Mouse (Mus musculus) forebrain, embryonic 11.5 days (tissue): ENCODE results near the gene Rab6b. TPM values are rescaled to one million over a fixed set of nuclear protein-coding genes. Genes with fewer than 3 reads are reported as not detected.

ENCODE experiments used
- ATAC-seq: fragments of 200-750 bp; cut with Nextera tagmentation; replicated peaks from 2 replicates; pipeline ENCODE4 v1.8.0; 2017; ENCODE audit warnings: moderate TSS enrichment; ENCODE audit not compliant: low FRiP score
- DNase-seq: peaks from one replicate; pipeline ENCODE4 v3.0.0-alpha.2; 2017; ENCODE audit warnings: low spot score
- H3K27ac ChIP-seq: fragments of 300-500 bp; sonication (generic); 2 replicates; pipeline ENCODE4 v1.5.1; 2014; ENCODE audit warnings: low read depth, low read length
- H3K27me3 ChIP-seq: fragments of 300-500 bp; sonication (generic); 2 replicates; pipeline ENCODE4 v1.6.1; 2014; ENCODE audit warnings: mild to moderate bottlenecking, low read length, mixed read lengths; ENCODE audit not compliant: control insufficient read depth, insufficient read depth
- H3K36me3 ChIP-seq: fragments of 300-500 bp; sonication (generic); 2 replicates; pipeline ENCODE4 v1.6.1; 2014; ENCODE audit warnings: mild to moderate bottlenecking, low read length, moderate library complexity, mixed read lengths; ENCODE audit not compliant: control insufficient read depth, insufficient read depth
- H3K4me1 ChIP-seq: fragments of 300-500 bp; sonication (generic); replicated peaks from 2 replicates; pipeline ENCODE4 v1.6.1; 2014; ENCODE audit warnings: low read length, mixed read lengths; ENCODE audit not compliant: control insufficient read depth, insufficient read depth
- H3K4me2 ChIP-seq: fragments of 300-500 bp; sonication (generic); 2 replicates; pipeline ENCODE4 v1.6.1; 2014; ENCODE audit warnings: low read depth, mild to moderate bottlenecking, low read length, moderate library complexity, mixed read lengths; ENCODE audit not compliant: severe bottlenecking
- H3K4me3 ChIP-seq: fragments of 300-500 bp; sonication (generic); 2 replicates; pipeline ENCODE4 v1.5.1; 2014; ENCODE audit warnings: low read depth, low read length
- H3K9ac ChIP-seq: fragments of 300-500 bp; sonication (generic); 2 replicates; pipeline ENCODE4 v1.6.1; 2014; ENCODE audit warnings: low read length
- H3K9me3 ChIP-seq: fragments of 300-500 bp; sonication (generic); 2 replicates; pipeline ENCODE4 v1.6.1; 2016; ENCODE audit warnings: low read length, mixed read lengths; ENCODE audit not compliant: control insufficient read depth
- WGBS: fragments of 180-500 bp; shearing (Covaris S2); extraction: QIAGEN DNeasy Blood & Tissue Kit; methylation state at CpG from one replicate; pipeline ENCODE4 v1.1.7; 2014; 5-methylcytosine and 5-hydroxymethylcytosine counted together
- polyA plus RNA-seq: library from polyadenylated mRNA; unstranded; fragments of >200 nt; fragmentation: Nextera tagmentation; extraction: Ambion mirVana; gene quantifications from 2 replicates; pipeline ENCODE4 v1.2.1, GENCODE M21; 2014

Gene Rab6b
- polyA plus RNA-seq: 12.5 and 13.6 TPM in 2 replicates

DNA sequence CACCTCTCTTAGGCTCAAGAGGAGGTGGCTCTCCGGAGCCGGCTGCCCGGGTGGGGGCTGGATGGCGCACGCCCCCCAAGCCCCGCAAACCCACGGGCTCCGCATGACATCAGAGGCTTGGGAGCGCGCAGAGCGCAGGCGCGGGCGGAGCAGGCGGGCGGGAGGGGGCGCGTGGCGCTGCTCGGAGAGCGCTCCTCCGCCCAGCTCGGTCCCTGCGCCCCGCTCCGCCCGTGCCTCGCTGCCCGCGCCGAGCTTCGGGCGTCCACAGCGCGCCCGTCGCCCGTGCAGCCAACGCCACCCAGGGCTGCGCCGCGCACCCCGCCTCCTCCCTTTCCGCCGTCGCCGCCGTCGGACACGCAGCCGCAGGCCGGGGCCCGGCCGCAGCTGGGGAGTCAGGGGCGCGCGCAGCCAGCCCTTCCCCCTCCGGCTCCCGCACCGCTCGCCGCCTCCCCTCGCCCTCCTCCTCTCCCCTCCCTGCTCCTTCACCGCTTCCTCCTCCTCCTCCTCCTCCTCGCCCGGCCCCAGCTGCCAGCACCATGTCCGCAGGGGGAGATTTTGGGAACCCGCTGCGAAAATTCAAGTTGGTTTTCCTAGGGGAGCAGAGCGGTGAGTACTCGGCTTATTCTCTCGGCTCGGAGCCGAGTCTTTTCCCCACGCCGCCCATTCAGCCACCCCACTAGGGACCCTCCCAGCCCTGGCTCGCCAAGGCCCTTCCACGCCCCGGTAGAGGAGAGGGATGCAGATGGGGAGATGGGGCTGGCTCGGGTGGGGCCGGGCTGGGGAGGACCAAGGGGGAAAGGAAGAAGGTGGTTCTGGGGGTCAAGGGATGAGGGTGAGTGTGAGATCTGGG, at the start of gene Rab6b:
Gene Rab6b, plus strand, starts transcription at position 167 of the 850 bp plus-strand sequence.
- Histone ChIP-seq H3K9me3 (no peaks in the 10 kb centered on the region), H3K27ac (peak within 1 kb of the TSS; percentile 68), H3K36me3 (no peaks in the 10 kb centered on the region), H3K9ac (peak within 1 kb of the TSS; percentile 75), H3K4me3 (peak within 1 kb of the TSS; percentile 74), H3K4me2 (peak within 1 kb of the TSS; percentile 82), H3K4me1 (peaks cover 11% of the 10 kb centered on the region), H3K27me3 (peaks cover 6% of the 10 kb centered on the region)
- WGBS: under 1% methylated on average over 72 of the region's 81 CpGs
- DNase-seq (peak; percentile 84), ATAC-seq (peak; percentile 76)

DNA sequence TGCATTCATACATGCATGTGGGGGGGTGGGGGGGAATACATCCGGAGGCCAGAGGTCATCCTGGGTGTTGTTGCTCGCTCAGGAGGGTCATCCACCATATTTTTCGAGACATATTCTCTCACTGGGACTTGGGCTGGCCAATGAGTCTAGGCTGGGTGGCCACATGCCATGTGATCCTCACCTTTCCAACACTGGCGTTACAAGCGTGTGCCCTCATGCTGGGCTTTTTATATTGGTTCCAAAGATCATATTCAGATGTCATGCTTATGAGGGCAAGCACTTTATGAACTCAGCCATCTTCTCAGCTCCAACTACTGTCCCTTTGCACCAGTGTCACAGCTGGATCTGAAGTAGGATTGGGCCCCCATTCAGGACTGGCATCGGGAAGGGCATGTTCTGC, 48.0 kb upstream of the Rab6b start:
- H3K4me3 ChIP-seq: no peak overlapping the region
- no peak overlapping the region for H3K27ac ChIP-seq
- H3K4me2 ChIP-seq: no peak overlapping the region
- H3K36me3 ChIP-seq: no peaks in the 10 kb centered on the region
- H3K27me3 ChIP-seq: no peaks in the 10 kb centered on the region
- 93% methylated on average over 6 of the region's 6 CpGs for WGBS
- H3K9ac ChIP-seq: no peak overlapping the region
- H3K4me1 ChIP-seq: no peaks in the 10 kb centered on the region
- ATAC-seq (no peak), DNase-seq (no peak)
- H3K9me3 ChIP-seq: no peaks in the 10 kb centered on the region

DNA sequence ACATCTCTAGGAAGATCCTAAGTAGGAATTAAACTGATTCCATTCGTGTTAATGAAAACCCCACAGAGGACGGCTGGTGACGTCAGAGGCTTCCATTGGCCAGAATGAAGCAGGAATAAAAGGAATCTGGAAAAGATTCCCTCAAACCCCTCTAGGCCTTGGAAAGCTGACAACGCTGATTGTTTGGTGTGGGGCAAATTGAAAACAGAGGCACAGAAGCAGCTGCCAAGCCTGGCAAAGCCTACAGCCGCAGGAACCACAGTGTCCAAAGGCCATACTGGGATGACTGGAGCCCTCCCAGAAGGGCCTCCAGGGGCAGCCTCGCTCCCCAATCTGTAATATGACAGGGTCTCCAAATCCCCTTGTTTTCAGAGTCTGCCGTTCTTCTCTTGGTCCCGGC, 44.7 kb upstream of the Rab6b start:
- Histone ChIP-seq H3K27me3 (no peaks in the 10 kb centered on the region), H3K4me3 (no peak overlapping the region), H3K4me2 (no peak overlapping the region), H3K4me1 (no peaks in the 10 kb centered on the region), H3K36me3 (no peaks in the 10 kb centered on the region), H3K9me3 (no peaks in the 10 kb centered on the region), H3K9ac (no peak overlapping the region), H3K27ac (no peak overlapping the region)
- no peak for DNase-seq
- 72% methylated on average over 8 of the region's 8 CpGs for WGBS
- no peak for ATAC-seq

DNA sequence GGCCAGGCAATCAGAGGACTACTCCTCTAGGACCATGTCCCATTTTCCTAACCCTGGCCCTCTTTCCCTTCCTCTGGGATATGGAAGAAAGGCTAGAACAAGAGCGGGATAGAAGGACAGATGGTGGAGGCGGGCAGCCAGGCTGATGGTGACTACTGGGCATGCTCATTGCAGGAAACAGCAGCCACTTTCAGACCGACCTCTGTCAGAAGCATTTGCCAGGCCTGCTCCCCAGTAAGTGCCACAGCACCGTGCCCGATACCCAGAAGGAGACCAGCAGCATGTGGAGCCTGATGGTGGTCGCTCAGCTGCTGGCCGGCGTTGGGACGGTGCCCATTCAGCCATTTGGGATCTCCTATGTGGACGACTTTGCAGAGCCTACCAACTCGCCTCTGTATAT, 43.9 kb upstream of the Rab6b start:
- DNase-seq: no peak
- H3K27ac ChIP-seq: no peak overlapping the region
- 92% methylated on average over 11 of the region's 11 CpGs for WGBS

DNA sequence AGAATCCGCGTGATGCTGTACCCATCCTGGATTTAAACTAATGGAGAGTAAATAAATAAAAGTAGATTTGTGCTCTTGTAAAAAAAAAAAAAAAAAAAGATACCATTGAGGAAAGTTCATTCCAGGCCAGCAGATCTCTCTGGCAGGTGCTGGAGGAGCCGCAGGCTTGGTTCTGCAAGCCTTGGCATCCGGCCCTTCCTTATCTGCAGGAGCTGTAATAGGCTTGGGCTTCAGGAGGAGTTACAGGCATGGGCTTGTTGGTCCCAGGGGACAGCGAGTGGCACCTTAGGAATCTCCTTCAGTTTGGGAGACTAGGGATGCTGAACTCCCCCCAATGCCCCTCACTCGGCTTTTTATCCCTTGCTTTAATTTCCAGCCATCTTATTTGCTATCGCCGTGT, 42.8 kb upstream of the Rab6b start:
- Histone ChIP-seq H3K36me3 (no peaks in the 10 kb centered on the region), H3K9me3 (no peaks in the 10 kb centered on the region), H3K27me3 (no peaks in the 10 kb centered on the region), H3K4me2 (no peak overlapping the region), H3K4me1 (no peaks in the 10 kb centered on the region), H3K27ac (no peak overlapping the region), H3K4me3 (no peak overlapping the region), H3K9ac (no peak overlapping the region)
- DNase-seq: no peak
- WGBS: 92% methylated on average over 8 of the region's 8 CpGs
- no peak for ATAC-seq

More for the DNA sequence above, 43.9 kb upstream of the Rab6b start:
- Histone ChIP-seq H3K4me3 (no peak overlapping the region), H3K4me2 (no peak overlapping the region), H3K27me3 (no peaks in the 10 kb centered on the region), H3K9ac (no peak overlapping the region), H3K4me1 (no peaks in the 10 kb centered on the region), H3K9me3 (no peaks in the 10 kb centered on the region), H3K36me3 (no peaks in the 10 kb centered on the region)
- ATAC-seq: no peak

DNA sequence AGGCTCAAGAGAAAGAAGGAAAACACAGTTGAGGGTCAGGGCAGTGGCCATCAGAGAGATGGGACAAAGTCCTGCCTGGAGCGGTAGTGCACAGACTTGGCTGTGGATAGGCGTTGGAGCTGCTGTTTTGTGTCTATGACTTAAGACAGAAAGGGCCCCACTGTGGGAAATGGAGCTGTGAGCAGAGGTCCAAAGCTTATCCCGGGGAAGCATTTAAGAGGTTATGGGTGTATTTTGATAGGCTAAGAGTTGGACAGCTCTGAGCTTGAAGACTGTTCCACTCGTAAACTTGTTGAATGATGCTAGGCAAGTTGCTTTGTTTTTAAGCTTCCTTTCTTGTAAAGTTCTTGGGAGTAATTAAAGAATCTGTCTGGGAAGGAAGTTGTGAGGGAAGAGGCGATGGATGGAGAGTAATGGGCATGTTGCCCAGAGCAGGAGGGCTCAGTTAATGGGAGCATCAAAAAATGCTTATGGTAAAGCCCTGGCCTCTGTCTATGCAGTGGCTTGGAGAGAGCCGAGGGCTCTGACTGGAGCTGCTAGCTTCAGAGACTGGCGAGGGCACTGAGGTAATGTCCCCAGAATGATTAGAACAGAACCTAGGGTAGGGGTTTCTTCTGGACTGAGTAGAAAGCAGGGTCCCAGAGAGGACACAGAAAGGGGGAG, 39.9 kb upstream of the Rab6b start:
- no peaks in the 10 kb centered on the region for H3K36me3 ChIP-seq

DNA sequence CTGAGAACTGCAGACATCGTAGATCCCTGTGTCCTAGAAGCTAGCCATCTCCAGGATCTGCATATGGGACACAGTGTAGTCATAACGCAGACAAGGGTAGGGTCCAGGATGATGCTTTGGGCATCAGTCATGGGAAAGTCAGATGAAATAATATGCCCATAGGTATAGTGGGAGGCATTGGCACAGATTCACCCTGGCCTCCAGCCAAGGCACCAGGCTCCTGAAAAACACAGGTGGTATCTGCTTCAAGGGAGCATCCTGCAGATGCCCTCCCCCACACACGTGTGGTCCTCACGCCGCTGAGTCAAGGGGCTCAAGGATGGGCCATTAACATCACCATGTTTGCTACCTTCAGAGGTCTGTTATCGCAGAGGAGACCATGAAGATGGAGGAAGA, 39.4 kb upstream of the Rab6b start:
- Histone ChIP-seq H3K27ac (no peak overlapping the region), H3K36me3 (no peaks in the 10 kb centered on the region), H3K9ac (no peak overlapping the region), H3K27me3 (no peaks in the 10 kb centered on the region), H3K4me1 (no peaks in the 10 kb centered on the region), H3K4me3 (no peak overlapping the region), H3K9me3 (no peaks in the 10 kb centered on the region), H3K4me2 (no peak overlapping the region)
- DNase-seq (no peak), ATAC-seq (no peak)
- WGBS: 92% methylated on average over 6 of the region's 6 CpGs

More for the DNA sequence above, 39.9 kb upstream of the Rab6b start:
- Histone ChIP-seq H3K9ac (no peak overlapping the region), H3K4me3 (no peak overlapping the region), H3K4me1 (no peaks in the 10 kb centered on the region), H3K27ac (no peak overlapping the region), H3K27me3 (no peaks in the 10 kb centered on the region), H3K4me2 (no peak overlapping the region), H3K9me3 (no peaks in the 10 kb centered on the region)
- DNase-seq (no peak), ATAC-seq (no peak)
- 89% methylated on average over 7 of the region's 7 CpGs for WGBS

DNA sequence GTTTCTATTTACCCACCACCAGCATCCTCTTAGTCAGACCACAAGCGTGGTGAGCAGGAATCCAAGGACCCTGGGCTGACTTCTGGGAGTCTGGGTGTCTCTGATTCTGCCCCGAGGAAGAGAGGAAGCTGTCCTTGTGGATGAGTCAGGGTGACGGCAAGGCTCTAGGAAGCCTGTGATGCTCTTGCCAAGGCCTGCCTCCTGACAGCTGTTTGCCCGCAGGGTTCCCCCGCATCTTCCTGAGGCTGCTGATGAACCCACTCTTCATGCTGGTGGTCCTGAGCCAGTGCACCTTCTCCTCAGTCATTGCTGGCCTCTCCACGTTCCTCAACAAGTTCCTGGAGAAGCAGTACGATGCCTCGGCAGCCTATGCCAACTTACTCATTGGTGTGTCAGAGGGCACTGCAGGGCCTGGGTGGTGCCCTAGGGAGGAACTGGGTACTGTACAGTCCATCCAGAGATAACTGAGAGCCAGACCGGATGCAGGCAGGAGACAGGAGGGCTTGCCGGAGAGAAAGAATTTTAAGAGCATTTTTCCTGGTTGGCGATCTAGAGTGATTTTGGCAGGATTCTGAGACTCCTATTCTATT, 38.6 kb upstream of the Rab6b start:
- H3K36me3 ChIP-seq: no peaks in the 10 kb centered on the region
- H3K4me1 ChIP-seq: no peaks in the 10 kb centered on the region
- no peak overlapping the region for H3K9ac ChIP-seq
- no peak overlapping the region for H3K4me2 ChIP-seq
- no peak overlapping the region for H3K27ac ChIP-seq
- DNase-seq (no peak), ATAC-seq (no peak)
- WGBS: 92% methylated on average over 11 of the region's 11 CpGs
- no peaks in the 10 kb centered on the region for H3K9me3 ChIP-seq
- no peaks in the 10 kb centered on the region for H3K27me3 ChIP-seq
- H3K4me3 ChIP-seq: no peak overlapping the region
